Comparison of ENCODE assay signal across 12 mouse cellular contexts in genomic region chr2:71866565-71866964, GRCm38 (mm10). TPM values are rescaled to one million over a fixed set of nuclear protein-coding genes. Genes with fewer than 3 reads are reported as not detected.
DNase-seq lines count a peak whose midpoint lies in the region; ATAC-seq and TF ChIP-seq lines count a peak whose summit lies in the region.
"Had no signal": no experiment of that assay in that cellular context is flagged by ENCODE, and none has a peak within 500 bp of the region (broad histone marks: within the 10 kb centered on the region; RNA-seq: fewer than 3 reads in every experiment).

No protein-coding gene starts in this region.

- DNase-seq in heart, adult 11 months: peak; percentile 88
- DNase-seq in lung, postnatal 0 days (ENCODE audit: low spot score): peak; percentile 42
- no peak for DNase-seq in lung, adult 2 months
- DNase-seq in thymus, postnatal 0 days (ENCODE audit: low spot score): peak; percentile 80
- DNase-seq: left cerebral cortex, postnatal 4 days had no signal

- TF ChIP-seq EP300 in lung, postnatal 0 days (IDR thresholded peaks at IDR 0.05): no peak

- H3K27me3 ChIP-seq in heart, embryonic 11.5 days (ENCODE audit: control insufficient read depth, insufficient read depth, low read length): no peaks in the 10 kb centered on the region
- H3K27me3 ChIP-seq in lung, postnatal 0 days (replicated peaks; ENCODE audit: insufficient read depth, low read length): no peaks in the 10 kb centered on the region
- no peaks in the 10 kb centered on the region for H3K27me3 ChIP-seq in hindbrain, embryonic 16.5 days (replicated peaks; ENCODE audit: control insufficient read depth, insufficient read depth, low read length)
- H3K27me3 ChIP-seq in midbrain, embryonic 16.5 days (ENCODE audit: control insufficient read depth, insufficient read depth, low read depth, low read length): no peaks in the 10 kb centered on the region
- H3K27me3 ChIP-seq: midbrain, embryonic 15.5 days had no signal

- H3K36me3 ChIP-seq in heart, embryonic 11.5 days (ENCODE audit: control insufficient read depth, insufficient read depth, low read length): no peaks in the 10 kb centered on the region
- H3K36me3 ChIP-seq in lung, postnatal 0 days (ENCODE audit: insufficient read depth, low read length): no peaks in the 10 kb centered on the region
- no peaks in the 10 kb centered on the region for H3K36me3 ChIP-seq in hindbrain, embryonic 16.5 days (ENCODE audit: control insufficient read depth, insufficient read depth, low read length)
- H3K36me3 ChIP-seq in midbrain, embryonic 16.5 days (ENCODE audit: control insufficient read depth, insufficient read depth, low read length): no peaks in the 10 kb centered on the region
- H3K36me3 ChIP-seq: embryonic facial prominence, embryonic 10.5 days; midbrain, embryonic 15.5 days had no signal

- H3K9ac ChIP-seq in heart, embryonic 11.5 days (ENCODE audit: low read depth, low read length): no peak overlapping the region
- no peak overlapping the region for H3K9ac ChIP-seq in lung, postnatal 0 days (replicated peaks; ENCODE audit: low read depth)
- no peak overlapping the region for H3K9ac ChIP-seq in hindbrain, embryonic 16.5 days (ENCODE audit: low read depth, low read length)
- H3K9ac ChIP-seq in midbrain, embryonic 16.5 days (ENCODE audit: low read depth, low read length): no peak overlapping the region
- H3K9ac ChIP-seq: midbrain, embryonic 15.5 days had no signal

- WGBS in heart, embryonic 11.5 days (ENCODE audit: insufficient replicate concordance): 43% methylated on average over 1 of the region's 1 CpGs
- WGBS in lung, postnatal 0 days: 48% methylated on average over 1 of the region's 1 CpGs
- 13% methylated on average over 1 of the region's 1 CpGs for WGBS in lung, adult 2 months
- 56% methylated on average over 1 of the region's 1 CpGs for WGBS in hindbrain, embryonic 16.5 days
- WGBS in midbrain, embryonic 16.5 days: 58% methylated on average over 1 of the region's 1 CpGs

- no peak for ATAC-seq in heart, embryonic 11.5 days (replicated peaks; ENCODE audit: insufficient number of reproducible peaks, low FRiP score, low TSS enrichment)
- no peak for ATAC-seq in lung, postnatal 0 days
- peak; percentile 73 for ATAC-seq in granulocyte monocyte progenitor cell, adult 5-6 weeks (replicated peaks; ENCODE audit: poor library complexity, severe bottlenecking)
- no peak for ATAC-seq in hindbrain, embryonic 16.5 days
- no peak for ATAC-seq in midbrain, embryonic 16.5 days
- ATAC-seq: hindbrain, postnatal 0 days; midbrain, embryonic 15.5 days had no signal

- H3K4me2 ChIP-seq in heart, embryonic 11.5 days: no peak overlapping the region
- H3K4me2 ChIP-seq in lung, postnatal 0 days (replicated peaks; ENCODE audit: low read depth, low read length): no peak overlapping the region
- H3K4me2 ChIP-seq in hindbrain, embryonic 16.5 days (ENCODE audit: low read length): no peak overlapping the region
- H3K4me2 ChIP-seq in midbrain, embryonic 16.5 days (ENCODE audit: low read length): no peak overlapping the region
- H3K4me2 ChIP-seq: midbrain, embryonic 15.5 days had no signal

- H3K4me1 ChIP-seq in heart, embryonic 11.5 days (ENCODE audit: control insufficient read depth, insufficient read depth, low read length): 0 out of 2 replicates have a peak, but pooled peaks cover 4% of the 10 kb centered on the region
- no peaks in the 10 kb centered on the region for H3K4me1 ChIP-seq in lung, postnatal 0 days (ENCODE audit: insufficient read depth, low read depth, low read length)
- H3K4me1 ChIP-seq in lung, adult 2 months (ENCODE audit: control insufficient read depth, insufficient read depth, low read length): peaks cover 19% of the 10 kb centered on the region
- H3K4me1 ChIP-seq in hindbrain, embryonic 16.5 days (ENCODE audit: control insufficient read depth, insufficient read depth, low read depth, low read length): no peaks in the 10 kb centered on the region
- H3K4me1 ChIP-seq in midbrain, embryonic 16.5 days (ENCODE audit: control insufficient read depth, insufficient read depth, low read length): no peaks in the 10 kb centered on the region
- H3K4me1 ChIP-seq: midbrain, embryonic 15.5 days had no signal

- no peak overlapping the region for H3K27ac ChIP-seq in heart, embryonic 11.5 days (ENCODE audit: low read depth, low read length)
- H3K27ac ChIP-seq in lung, postnatal 0 days (ENCODE audit: low read length): no peak overlapping the region
- no peak overlapping the region for H3K27ac ChIP-seq in hindbrain, embryonic 16.5 days (ENCODE audit: low read depth, low read length)
- H3K27ac ChIP-seq in midbrain, embryonic 16.5 days (ENCODE audit: low read length): no peak overlapping the region
- H3K27ac ChIP-seq: embryonic facial prominence, embryonic 10.5 days; hindbrain, postnatal 0 days; midbrain, embryonic 15.5 days had no signal

- no peak for TF ChIP-seq POLR2A in lung, adult 2 months (IDR thresholded peaks at IDR 0.05; ENCODE audit: borderline replicate concordance, extremely low read depth, low read depth, low read length)

- TF ChIP-seq CTCF in lung, postnatal 0 days (IDR thresholded peaks at IDR 0.05): no peak
- TF ChIP-seq CTCF in lung, adult 2 months (IDR thresholded peaks at IDR 0.05; ENCODE audit: insufficient read depth, low read length): no peak

- H3K9me3 ChIP-seq in heart, embryonic 11.5 days (replicated peaks; ENCODE audit: control insufficient read depth, low read length): no peaks in the 10 kb centered on the region
- H3K9me3 ChIP-seq in lung, postnatal 0 days (ENCODE audit: low read length): no peaks in the 10 kb centered on the region
- no peaks in the 10 kb centered on the region for H3K9me3 ChIP-seq in hindbrain, embryonic 16.5 days (ENCODE audit: control insufficient read depth, low read length)
- no peaks in the 10 kb centered on the region for H3K9me3 ChIP-seq in midbrain, embryonic 16.5 days (replicated peaks; ENCODE audit: control insufficient read depth, low read length, poor library complexity, severe bottlenecking)
- H3K9me3 ChIP-seq: embryonic facial prominence, embryonic 10.5 days; midbrain, embryonic 15.5 days had no signal

- no peak overlapping the region for H3K4me3 ChIP-seq in heart, embryonic 11.5 days (ENCODE audit: low read depth, low read length)
- no peak overlapping the region for H3K4me3 ChIP-seq in lung, postnatal 0 days (ENCODE audit: low read depth, low read length)
- no peak overlapping the region for H3K4me3 ChIP-seq in lung, adult 2 months (replicated peaks; ENCODE audit: extremely low read depth, low read depth, low read length)
- H3K4me3 ChIP-seq in hindbrain, embryonic 16.5 days (ENCODE audit: low read length): no peak overlapping the region
- H3K4me3 ChIP-seq in midbrain, embryonic 16.5 days (ENCODE audit: low read depth, low read length): no peak overlapping the region
- H3K4me3 ChIP-seq: embryonic facial prominence, embryonic 10.5 days; midbrain, embryonic 15.5 days had no signal

RNA-seq across cellular contexts. Expression of gene Pdk1, which starts 6.5 kb away (rescaled TPM):
- polyA plus RNA-seq in heart, embryonic 11.5 days (2014; fragmentation: Nextera tagmentation; extraction: Ambion mirVana): 104 and 112 TPM in 2 replicates
- 21.1 and 21.8 TPM in 2 replicates for polyA plus RNA-seq in lung, postnatal 0 days (2015; fragmentation: Nextera tagmentation; extraction: Ambion mirVana)
- polyA plus RNA-seq in lung, adult 2 months (2012; rRNA removed): 8.6 and 9.3 TPM in 2 replicates
- 20.5 and 44.3 TPM in 2 replicates for total RNA-seq in granulocyte monocyte progenitor cell, adult 5-6 weeks (2014; fragmentation: Nextera tagmentation)
- 77.7 and 82.7 TPM in 2 replicates for total RNA-seq in granulocyte monocyte progenitor cell, adult 5-6 weeks (2017)
- polyA plus RNA-seq in thymus, postnatal 0 days (2015; fragmentation: Nextera tagmentation; extraction: Ambion mirVana): 60.2 and 73.8 TPM in 2 replicates
- polyA plus RNA-seq in hindbrain, embryonic 16.5 days (2015; fragmentation: Nextera tagmentation; extraction: Ambion mirVana): 24.0 and 25.1 TPM in 2 replicates
- polyA plus RNA-seq in midbrain, embryonic 16.5 days (2015; fragmentation: Nextera tagmentation; extraction: Ambion mirVana): 23.9 and 27.7 TPM in 2 replicates
